Mouse (Mus musculus): ENCODE data around the gene Kctd7. TPM values are rescaled to one million over a fixed set of nuclear protein-coding genes. Genes with fewer than 3 reads are reported as not detected.
A peak's percentile ranks its signal among the peaks of the same experiment; 100 is the strongest.

Kctd7 gene
- polyA plus RNA-seq, 1 experiment, result 5.2 TPM

GRCm38 (mm10) chr5:130142041-130142440 lies 2.6 kb upstream of the Kctd7 start:
- Histone ChIP-seq H3K36me3 (ENCODE audit: control insufficient read depth, insufficient read depth, low read length) (no peaks in the 10 kb centered on the region), H3K4me1 (ENCODE audit: control insufficient read depth, insufficient read depth, insufficient read length) (peaks cover 7% of the 10 kb centered on the region; the same call in 1 of the 2 replicates), H3K4me3 (ENCODE audit: extremely low read depth, insufficient read depth, insufficient read length) (no peak overlapping the region), H3K27me3 (ENCODE audit: control insufficient read depth, insufficient read depth, low read length) (no peaks in the 10 kb centered on the region), H3K27ac (ENCODE audit: insufficient read depth, low read length) (0 out of 2 replicates have a peak overlapping the region, but pooled peaks have one; percentile 19)
- no peak for DNase-seq (ENCODE audit: low read depth in 1 of 2, low spot score in 2 of 2)
- TF ChIP-seq CTCF (IDR thresholded peaks at IDR 0.05; ENCODE audit: extremely low read depth, insufficient read depth, insufficient read length, insufficient replicate concordance) (no peak), POLR2A (IDR thresholded peaks at IDR 0.05; ENCODE audit: low read depth, low read length) (no peak)
- 86% methylated on average over 4 of the region's 4 CpGs for WGBS

GRCm38 (mm10) chr5:130143101-130143500 lies 1.6 kb upstream of the Kctd7 start:
- Histone ChIP-seq H3K36me3 (ENCODE audit: control insufficient read depth, insufficient read depth, low read length) (no peaks in the 10 kb centered on the region), H3K4me3 (ENCODE audit: extremely low read depth, insufficient read depth, insufficient read length) (no peak overlapping the region), H3K27ac (ENCODE audit: insufficient read depth, low read length) (no peak overlapping the region), H3K27me3 (ENCODE audit: control insufficient read depth, insufficient read depth, low read length) (no peaks in the 10 kb centered on the region), H3K4me1 (ENCODE audit: control insufficient read depth, insufficient read depth, insufficient read length) (peaks cover 7% of the 10 kb centered on the region; the same call in 1 of the 2 replicates)
- no peak for DNase-seq (ENCODE audit: low read depth in 1 of 2, low spot score in 2 of 2)
- TF ChIP-seq POLR2A (IDR thresholded peaks at IDR 0.05; ENCODE audit: low read depth, low read length), result no peak
- TF ChIP-seq CTCF (IDR thresholded peaks at IDR 0.05; ENCODE audit: extremely low read depth, insufficient read depth, insufficient read length, insufficient replicate concordance), result no peak
- WGBS, result 93% methylated on average over 7 of the region's 7 CpGs

- Histone ChIP-seq H3K4me3 (ENCODE audit: extremely low read depth, insufficient read depth, insufficient read length) (peak overlapping the region; percentile 72), H3K27ac (ENCODE audit: insufficient read depth, low read length) (peak overlapping the region; percentile 66), H3K27me3 (ENCODE audit: control insufficient read depth, insufficient read depth, low read length) (no peaks in the 10 kb centered on the region), H3K4me1 (ENCODE audit: control insufficient read depth, insufficient read depth, insufficient read length) (peaks cover 7% of the 10 kb centered on the region; the same call in 1 of the 2 replicates), H3K36me3 (ENCODE audit: control insufficient read depth, insufficient read depth, low read length) (peaks cover 1% of the 10 kb centered on the region; the same call in 1 of the 2 replicates)
- DNase-seq (ENCODE audit: low read depth in 1 of 2, low spot score in 2 of 2), result peak in 1 of 2 experiments; percentile 53
- WGBS, result 5% methylated on average over 20 of the region's 20 CpGs
- TF ChIP-seq CTCF (IDR thresholded peaks at IDR 0.05; ENCODE audit: extremely low read depth, insufficient read depth, insufficient read length, insufficient replicate concordance) (no peak), POLR2A (IDR thresholded peaks at IDR 0.05; ENCODE audit: low read depth, low read length) (no peak)
These were observed 706 bp upstream of the Kctd7 start for GRCm38 (mm10) chr5:130143977-130144333.

- Histone ChIP-seq H3K27ac (ENCODE audit: insufficient read depth, low read length) (no peak overlapping the region), H3K4me1 (ENCODE audit: control insufficient read depth, insufficient read depth, insufficient read length) (peaks cover 7% of the 10 kb centered on the region; the same call in 1 of the 2 replicates), H3K4me3 (ENCODE audit: extremely low read depth, insufficient read depth, insufficient read length) (no peak overlapping the region), H3K36me3 (ENCODE audit: control insufficient read depth, insufficient read depth, low read length) (peaks cover 1% of the 10 kb centered on the region; the same call in 1 of the 2 replicates), H3K27me3 (ENCODE audit: control insufficient read depth, insufficient read depth, low read length) (no peaks in the 10 kb centered on the region)
- TF ChIP-seq POLR2A (IDR thresholded peaks at IDR 0.05; ENCODE audit: low read depth, low read length), result no peak
- no peak for TF ChIP-seq CTCF (IDR thresholded peaks at IDR 0.05; ENCODE audit: extremely low read depth, insufficient read depth, insufficient read length, insufficient replicate concordance)
- WGBS, result 66% methylated on average over 8 of the region's 8 CpGs
- DNase-seq (ENCODE audit: low read depth in 1 of 2, low spot score in 2 of 2), result no peak
These were observed 1.3 kb downstream of the Kctd7 start for GRCm38 (mm10) chr5:130145961-130146360.

GRCm38 (mm10) chr5:130149726-130150310 lies 5.2 kb downstream of the Kctd7 start:
- Histone ChIP-seq H3K36me3 (ENCODE audit: control insufficient read depth, insufficient read depth, low read length) (peaks cover 8% of the 10 kb centered on the region), H3K27me3 (ENCODE audit: control insufficient read depth, insufficient read depth, low read length) (no peaks in the 10 kb centered on the region), H3K27ac (ENCODE audit: insufficient read depth, low read length) (no peak overlapping the region), H3K4me1 (ENCODE audit: control insufficient read depth, insufficient read depth, insufficient read length) (peaks cover 3% of the 10 kb centered on the region; the same call in 1 of the 2 replicates), H3K4me3 (ENCODE audit: extremely low read depth, insufficient read depth, insufficient read length) (no peak overlapping the region)
- DNase-seq (ENCODE audit: low read depth in 1 of 2, low spot score in 2 of 2), result no peak
- TF ChIP-seq CTCF (IDR thresholded peaks at IDR 0.05; ENCODE audit: extremely low read depth, insufficient read depth, insufficient read length, insufficient replicate concordance), result no peak
- no peak for TF ChIP-seq POLR2A (IDR thresholded peaks at IDR 0.05; ENCODE audit: low read depth, low read length)
- WGBS, result 93% methylated on average over 7 of the region's 7 CpGs

GRCm38 (mm10) chr5:130154286-130154685 lies 9.6 kb downstream of the Kctd7 start:
- no peaks in the 10 kb centered on the region for H3K4me1 ChIP-seq (ENCODE audit: control insufficient read depth, insufficient read depth, insufficient read length)
- H3K4me3 ChIP-seq (ENCODE audit: extremely low read depth, insufficient read depth, insufficient read length), result no peak overlapping the region
- 76% methylated on average over 2 of the region's 2 CpGs for WGBS
- no peak overlapping the region for H3K27ac ChIP-seq (ENCODE audit: insufficient read depth, low read length)
- TF ChIP-seq CTCF (IDR thresholded peaks at IDR 0.05; ENCODE audit: extremely low read depth, insufficient read depth, insufficient read length, insufficient replicate concordance) (no peak), POLR2A (IDR thresholded peaks at IDR 0.05; ENCODE audit: low read depth, low read length) (no peak)
- H3K27me3 ChIP-seq (ENCODE audit: control insufficient read depth, insufficient read depth, low read length), result no peaks in the 10 kb centered on the region
- no peak for DNase-seq (ENCODE audit: low read depth in 1 of 2, low spot score in 2 of 2)
- H3K36me3 ChIP-seq (ENCODE audit: control insufficient read depth, insufficient read depth, low read length), result peaks cover 7% of the 10 kb centered on the region

- TF ChIP-seq POLR2A (IDR thresholded peaks at IDR 0.05; ENCODE audit: low read depth, low read length) (no peak), CTCF (IDR thresholded peaks at IDR 0.05; ENCODE audit: extremely low read depth, insufficient read depth, insufficient read length, insufficient replicate concordance) (no peak)
These were observed 13.9 kb downstream of the Kctd7 start for GRCm38 (mm10) chr5:130158545-130158944.

More at GRCm38 (mm10) chr5:130158545-130158944, 13.9 kb downstream of the Kctd7 start:
- H3K4me3 ChIP-seq (ENCODE audit: extremely low read depth, insufficient read depth, insufficient read length), result no peak overlapping the region
- WGBS, result 78% methylated on average over 4 of the region's 4 CpGs
- H3K27me3 ChIP-seq (ENCODE audit: control insufficient read depth, insufficient read depth, low read length), result no peaks in the 10 kb centered on the region
- no peak overlapping the region for H3K27ac ChIP-seq (ENCODE audit: insufficient read depth, low read length)
- DNase-seq (ENCODE audit: low read depth in 1 of 2, low spot score in 2 of 2), result no peak
- H3K36me3 ChIP-seq (ENCODE audit: control insufficient read depth, insufficient read depth, low read length), result no peaks in the 10 kb centered on the region
- H3K4me1 ChIP-seq (ENCODE audit: control insufficient read depth, insufficient read depth, insufficient read length), result peaks cover 4% of the 10 kb centered on the region; the same call in 1 of the 2 replicates
